ENCODE assay signal across 8 mouse cellular contexts in genomic region chr5:146891127-146891526, GRCm38 (mm10). TPM values are rescaled to one million over a fixed set of nuclear protein-coding genes. Genes with fewer than 3 reads are reported as not detected.
DNase-seq lines count a peak whose midpoint lies in the region; ATAC-seq and TF ChIP-seq lines count a peak whose summit lies in the region.

No protein-coding gene starts in this region.

- no peaks in the 10 kb centered on the region for H3K27me3 ChIP-seq in kidney, adult 2 months (replicated peaks; ENCODE audit: control insufficient read depth, insufficient read depth, low read length)
- H3K27me3 ChIP-seq in G1E (ENCODE audit: insufficient read depth, low read length), result peaks cover 4% of the 10 kb centered on the region; the same call in 1 of the 2 replicates
- H3K27me3 ChIP-seq in embryonic facial prominence, embryonic 14.5 days (replicated peaks; ENCODE audit: control insufficient read depth, insufficient read depth, low read length), result no peaks in the 10 kb centered on the region
- H3K27me3 ChIP-seq in midbrain, embryonic 12.5 days, result no peaks in the 10 kb centered on the region

- H3K9me3 ChIP-seq in G1E (replicated peaks), result no peaks in the 10 kb centered on the region
- H3K9me3 ChIP-seq in embryonic facial prominence, embryonic 14.5 days (ENCODE audit: control insufficient read depth, low read length), result 0 out of 2 replicates have a peak, but pooled peaks cover 3% of the 10 kb centered on the region
- H3K9me3 ChIP-seq in midbrain, embryonic 12.5 days, result no peaks in the 10 kb centered on the region

- DNase-seq in kidney, adult 2 months, result no peak
- DNase-seq in kidney, postnatal 14 days, result no peak
- DNase-seq in G1E (ENCODE audit: low spot score), result no peak
- DNase-seq in embryonic facial prominence, embryonic 14.5 days (ENCODE audit: low spot score), result no peak
- peak; percentile 69 for DNase-seq in induced T-regulatory cell, adult 2 months (ENCODE audit: low read depth)
- no peak for DNase-seq in ovary, postnatal 14 days (ENCODE audit: low spot score)
- no peak for DNase-seq in frontal cortex, postnatal 14 days (ENCODE audit: low spot score in 2 of 2)

- H3K4me2 ChIP-seq in embryonic facial prominence, embryonic 14.5 days (ENCODE audit: low read depth, low read length), result peak overlapping the region; percentile 23; the same call in 1 of the 2 replicates
- H3K4me2 ChIP-seq in midbrain, embryonic 12.5 days (replicated peaks), result peak overlapping the region; percentile 39

- H3K4me3 ChIP-seq in kidney, adult 2 months (ENCODE audit: insufficient read depth, low read depth, low read length), result no peak overlapping the region
- H3K4me3 ChIP-seq in G1E (ENCODE audit: low read depth, low read length), result no peak overlapping the region
- H3K4me3 ChIP-seq in embryonic facial prominence, embryonic 14.5 days (ENCODE audit: low read depth, low read length), result no peak overlapping the region
- no peak overlapping the region for H3K4me3 ChIP-seq in midbrain, embryonic 12.5 days

- no peak overlapping the region for H3K27ac ChIP-seq in kidney, adult 2 months (ENCODE audit: insufficient read depth, low read depth, low read length)
- no peak overlapping the region for H3K27ac ChIP-seq in embryonic facial prominence, embryonic 14.5 days (replicated peaks; ENCODE audit: low read depth, low read length)
- H3K27ac ChIP-seq in midbrain, embryonic 12.5 days (replicated peaks), result no peak overlapping the region

- TF ChIP-seq POLR2A in kidney, adult 2 months (IDR thresholded peaks at IDR 0.05; ENCODE audit: low read depth, low read length), result no peak

- TF ChIP-seq CTCF in kidney, adult 2 months (conservative IDR thresholded peaks at IDR 0.05; ENCODE audit: insufficient read depth, insufficient read length, low read depth, low read length), result peak; percentile 66
- peak; percentile 78 for TF ChIP-seq CTCF in G1E (IDR thresholded peaks at IDR 0.05; ENCODE audit: low read depth, low read length)

- WGBS in kidney, adult 2 months, result 14% methylated on average over 14 of the region's 14 CpGs
- 12% methylated on average over 14 of the region's 14 CpGs for WGBS in embryonic facial prominence, embryonic 14.5 days
- 11% methylated on average over 14 of the region's 14 CpGs for WGBS in midbrain, embryonic 12.5 days

- no peaks in the 10 kb centered on the region for H3K4me1 ChIP-seq in kidney, adult 2 months (ENCODE audit: control insufficient read depth, insufficient read depth, low read length)
- H3K4me1 ChIP-seq in G1E (ENCODE audit: insufficient read depth, low read depth, low read length), result peaks cover 8% of the 10 kb centered on the region
- no peaks in the 10 kb centered on the region for H3K4me1 ChIP-seq in embryonic facial prominence, embryonic 14.5 days (ENCODE audit: control insufficient read depth, insufficient read depth, low read length)
- no peaks in the 10 kb centered on the region for H3K4me1 ChIP-seq in midbrain, embryonic 12.5 days

- no peak overlapping the region for H3K9ac ChIP-seq in embryonic facial prominence, embryonic 14.5 days (ENCODE audit: low read depth, low read length)
- H3K9ac ChIP-seq in midbrain, embryonic 12.5 days (replicated peaks), result no peak overlapping the region

- no peaks in the 10 kb centered on the region for H3K36me3 ChIP-seq in kidney, adult 2 months (ENCODE audit: control insufficient read depth, insufficient read depth, low read length)
- H3K36me3 ChIP-seq in G1E (replicated peaks), result no peaks in the 10 kb centered on the region
- H3K36me3 ChIP-seq in embryonic facial prominence, embryonic 14.5 days (ENCODE audit: control insufficient read depth, insufficient read depth, low read length), result no peaks in the 10 kb centered on the region
- H3K36me3 ChIP-seq in midbrain, embryonic 12.5 days, result no peaks in the 10 kb centered on the region

- no peak for ATAC-seq in G1E (ENCODE audit: extremely low read depth, insufficient number of reproducible peaks, low FRiP score, poor library complexity, severe bottlenecking)
- ATAC-seq in embryonic facial prominence, embryonic 14.5 days (ENCODE audit: low read depth), result no peak
- no peak for ATAC-seq in midbrain, embryonic 12.5 days (ENCODE audit: low FRiP score, low read depth)

RNA-seq across cellular contexts. Expression of gene Rasl11a, which starts 46.3 kb away (rescaled TPM):
- polyA plus RNA-seq in kidney, adult 2 months (2012; rRNA removed), result 17.4 and 20.2 TPM in 2 replicates
- total RNA-seq in G1E (2014; fragmentation: Nextera tagmentation) (19.7 and 24.1 TPM in 2 replicates), G1E (2017) (126 and 139 TPM in 2 replicates)
- 86.7 and 87.5 TPM in 2 replicates for polyA plus RNA-seq in G1E (2012)
- 8.5 and 9.5 TPM in 2 replicates for polyA plus RNA-seq in embryonic facial prominence, embryonic 14.5 days (2014; fragmentation: Nextera tagmentation; extraction: Ambion mirVana)
- 22.5 and 22.6 TPM in 2 replicates for polyA plus RNA-seq in midbrain, embryonic 12.5 days (2016; fragmentation: Nextera tagmentation; extraction: Ambion mirVana)

RNA-seq across cellular contexts. Expression of gene Gtf3a, which starts 57.3 kb away (rescaled TPM):
- 52.3 and 68.0 TPM in 2 replicates for polyA plus RNA-seq in kidney, adult 2 months (2012; rRNA removed)
- 172 and 200 TPM in 2 replicates for total RNA-seq in G1E (2014; fragmentation: Nextera tagmentation)
- total RNA-seq in G1E (2017), result 193 and 222 TPM in 2 replicates
- polyA plus RNA-seq in G1E (2012), result 214 and 270 TPM in 2 replicates
- polyA plus RNA-seq in embryonic facial prominence, embryonic 14.5 days (2014; fragmentation: Nextera tagmentation; extraction: Ambion mirVana), result 86.0 and 95.2 TPM in 2 replicates
- polyA plus RNA-seq in midbrain, embryonic 12.5 days (2016; fragmentation: Nextera tagmentation; extraction: Ambion mirVana), result 90.9 and 99.8 TPM in 2 replicates

RNA-seq across cellular contexts. Expression of gene Rpl21, which starts 58.4 kb away (rescaled TPM):
- polyA plus RNA-seq in kidney, adult 2 months (2012; rRNA removed), result 54.5 and 98.3 TPM in 2 replicates
- total RNA-seq in G1E (2014; fragmentation: Nextera tagmentation), result 2,344 and 2,765 TPM in 2 replicates
- total RNA-seq in G1E (2017), result 1,460 and 1,729 TPM in 2 replicates
- 302 and 388 TPM in 2 replicates for polyA plus RNA-seq in G1E (2012)
- polyA plus RNA-seq in embryonic facial prominence, embryonic 14.5 days (2014; fragmentation: Nextera tagmentation; extraction: Ambion mirVana), result 666 and 723 TPM in 2 replicates
- polyA plus RNA-seq in midbrain, embryonic 12.5 days (2016; fragmentation: Nextera tagmentation; extraction: Ambion mirVana), result 401 and 415 TPM in 2 replicates
